8 mouse cellular contexts compared by ENCODE assay signal in genomic region chr9:103008079-103008855, GRCm38 (mm10). TPM values are rescaled to one million over a fixed set of nuclear protein-coding genes. Genes with fewer than 3 reads are reported as not detected.
DNase-seq lines count a peak whose midpoint lies in the region; ATAC-seq lines count a peak whose summit lies in the region.

No protein-coding gene starts in this region.

- H3K36me3 ChIP-seq in embryonic facial prominence, embryonic 14.5 days (ENCODE audit: control insufficient read depth, insufficient read depth, low read length): no peaks in the 10 kb centered on the region
- no peaks in the 10 kb centered on the region for H3K36me3 ChIP-seq in hindbrain, embryonic 15.5 days
- H3K36me3 ChIP-seq in liver, embryonic 11.5 days (ENCODE audit: control insufficient read depth, insufficient read depth, low read length): no peaks in the 10 kb centered on the region
- no peaks in the 10 kb centered on the region for H3K36me3 ChIP-seq in neural tube, embryonic 12.5 days

- H3K4me1 ChIP-seq in embryonic facial prominence, embryonic 14.5 days (ENCODE audit: control insufficient read depth, insufficient read depth, low read length): peaks cover 22% of the 10 kb centered on the region
- H3K4me1 ChIP-seq in hindbrain, embryonic 15.5 days (replicated peaks): peaks cover 13% of the 10 kb centered on the region
- H3K4me1 ChIP-seq in liver, embryonic 11.5 days (replicated peaks; ENCODE audit: control insufficient read depth, insufficient read depth, low read length): no peaks in the 10 kb centered on the region
- H3K4me1 ChIP-seq in neural tube, embryonic 12.5 days: peaks cover 13% of the 10 kb centered on the region

- H3K9me3 ChIP-seq in embryonic facial prominence, embryonic 14.5 days (ENCODE audit: control insufficient read depth, low read length): no peaks in the 10 kb centered on the region
- no peaks in the 10 kb centered on the region for H3K9me3 ChIP-seq in hindbrain, embryonic 15.5 days
- no peaks in the 10 kb centered on the region for H3K9me3 ChIP-seq in liver, embryonic 11.5 days (ENCODE audit: control insufficient read depth, low read length)
- no peaks in the 10 kb centered on the region for H3K9me3 ChIP-seq in neural tube, embryonic 12.5 days

- peak overlapping the region; percentile 61 for H3K27ac ChIP-seq in embryonic facial prominence, embryonic 14.5 days (replicated peaks; ENCODE audit: low read depth, low read length)
- no peak overlapping the region for H3K27ac ChIP-seq in hindbrain, embryonic 15.5 days (replicated peaks)
- no peak overlapping the region; the same call in 1 of the 2 replicates for H3K27ac ChIP-seq in liver, embryonic 11.5 days (ENCODE audit: low read depth, low read length)
- no peak overlapping the region for H3K27ac ChIP-seq in neural tube, embryonic 12.5 days

- H3K9ac ChIP-seq in embryonic facial prominence, embryonic 14.5 days (ENCODE audit: low read depth, low read length): peak overlapping the region; percentile 67
- H3K9ac ChIP-seq in hindbrain, embryonic 15.5 days: peak overlapping the region; percentile 32
- H3K9ac ChIP-seq in liver, embryonic 11.5 days (ENCODE audit: low read depth, low read length): peak overlapping the region; percentile 51
- H3K9ac ChIP-seq in neural tube, embryonic 12.5 days: peak overlapping the region; percentile 51; the same call in 1 of the 2 replicates

- no peaks in the 10 kb centered on the region; the same call in 1 of the 2 replicates for H3K27me3 ChIP-seq in embryonic facial prominence, embryonic 14.5 days (replicated peaks; ENCODE audit: control insufficient read depth, insufficient read depth, low read length)
- peaks cover 17% of the 10 kb centered on the region for H3K27me3 ChIP-seq in hindbrain, embryonic 15.5 days
- H3K27me3 ChIP-seq in liver, embryonic 11.5 days (replicated peaks; ENCODE audit: control insufficient read depth, insufficient read depth, low read length): peaks cover 34% of the 10 kb centered on the region
- H3K27me3 ChIP-seq in neural tube, embryonic 12.5 days (replicated peaks): peaks cover 29% of the 10 kb centered on the region

- peak; percentile 39 to 56 for DNase-seq in urinary bladder, adult 18-20 months (ENCODE audit: low spot score in 2 of 2)
- no peak for DNase-seq in urinary bladder, postnatal 4 days (ENCODE audit: low spot score in 2 of 2)
- DNase-seq in embryonic facial prominence, embryonic 14.5 days (ENCODE audit: low spot score): peak; percentile 30
- peak; percentile 43 for DNase-seq in liver, embryonic 11.5 days (ENCODE audit: low spot score)
- no peak for DNase-seq in adipocyte (ENCODE audit: low spot score)
- no peak for DNase-seq in frontal cortex, postnatal 14 days (ENCODE audit: low spot score in 2 of 2)

- under 1% methylated on average over 47 of the region's 50 CpGs for WGBS in embryonic facial prominence, embryonic 14.5 days
- WGBS in hindbrain, embryonic 15.5 days: under 1% methylated on average over 50 of the region's 50 CpGs
- WGBS in liver, embryonic 11.5 days: 2% methylated on average over 50 of the region's 50 CpGs
- whole genome bisulfite sequencing in neural tube, embryonic 12.5 days: 2% methylated on average over 50 of the region's 50 CpGs

- peak overlapping the region; percentile 52 for H3K4me3 ChIP-seq in embryonic facial prominence, embryonic 14.5 days (ENCODE audit: low read depth, low read length)
- peak overlapping the region; percentile 41 for H3K4me3 ChIP-seq in hindbrain, embryonic 15.5 days
- peak overlapping the region; percentile 45 for H3K4me3 ChIP-seq in liver, embryonic 11.5 days (ENCODE audit: low read depth, low read length)
- H3K4me3 ChIP-seq in neural tube, embryonic 12.5 days: peak overlapping the region; percentile 38

- peak; percentile 34 for ATAC-seq in embryonic facial prominence, embryonic 14.5 days (ENCODE audit: low read depth)
- no peak; the same call in 1 of the 2 replicates for ATAC-seq in hindbrain, embryonic 15.5 days (ENCODE audit: low FRiP score, low read depth)
- peak; percentile 44 for ATAC-seq in liver, embryonic 11.5 days (replicated peaks; ENCODE audit: low FRiP score)
- ATAC-seq in neural tube, embryonic 12.5 days (ENCODE audit: low FRiP score, low read depth): peak; percentile 37; the same call in 1 of the 2 replicates

- H3K4me2 ChIP-seq in embryonic facial prominence, embryonic 14.5 days (ENCODE audit: low read depth, low read length): peak overlapping the region; percentile 93
- peak overlapping the region; percentile 69 for H3K4me2 ChIP-seq in hindbrain, embryonic 15.5 days
- peak overlapping the region; percentile 78 for H3K4me2 ChIP-seq in liver, embryonic 11.5 days
- peak overlapping the region; percentile 85 for H3K4me2 ChIP-seq in neural tube, embryonic 12.5 days (replicated peaks)

RNA-seq across cellular contexts. Expression of gene Slco2a1, which starts 19.8 kb away (rescaled TPM):
- polyA plus RNA-seq in embryonic facial prominence, embryonic 14.5 days (2014; fragmentation: Nextera tagmentation; extraction: Ambion mirVana): 8.8 and 10.0 TPM in 2 replicates
- polyA plus RNA-seq in hindbrain, embryonic 15.5 days (2015; fragmentation: Nextera tagmentation; extraction: Ambion mirVana): 2.7 and 3.3 TPM in 2 replicates
- 1.7 and 2.4 TPM in 2 replicates for polyA plus RNA-seq in liver, embryonic 11.5 days (2014; fragmentation: Nextera tagmentation; extraction: Ambion mirVana)
- 0.69 and 0.86 TPM in 2 replicates for polyA plus RNA-seq in neural tube, embryonic 12.5 days (2016; fragmentation: Nextera tagmentation; extraction: Ambion mirVana)

Comparison
In these comparisons a context has a peak if more than half of its experiments do, and no peak if none do; other contexts are left out.
1. DNase-seq: peak in urinary bladder, adult 18-20 months (2 of 2), embryonic facial prominence, embryonic 14.5 days (single experiment) and liver, embryonic 11.5 days (single experiment); none in urinary bladder, postnatal 4 days (0 of 2), adipocyte (single experiment) and frontal cortex, postnatal 14 days (0 of 2).
2. Peak in every context shown above with its lines, with median percentiles within 50 percentile points of each other: H3K4me2 ChIP-seq, H3K4me3 ChIP-seq and H3K9ac ChIP-seq.